Mouse (Mus musculus): ENCODE measurements around the gene Csnk1d.
A peak's percentile ranks its signal among the peaks of the same experiment; 100 is the strongest.

Csnk1d gene

DNA sequence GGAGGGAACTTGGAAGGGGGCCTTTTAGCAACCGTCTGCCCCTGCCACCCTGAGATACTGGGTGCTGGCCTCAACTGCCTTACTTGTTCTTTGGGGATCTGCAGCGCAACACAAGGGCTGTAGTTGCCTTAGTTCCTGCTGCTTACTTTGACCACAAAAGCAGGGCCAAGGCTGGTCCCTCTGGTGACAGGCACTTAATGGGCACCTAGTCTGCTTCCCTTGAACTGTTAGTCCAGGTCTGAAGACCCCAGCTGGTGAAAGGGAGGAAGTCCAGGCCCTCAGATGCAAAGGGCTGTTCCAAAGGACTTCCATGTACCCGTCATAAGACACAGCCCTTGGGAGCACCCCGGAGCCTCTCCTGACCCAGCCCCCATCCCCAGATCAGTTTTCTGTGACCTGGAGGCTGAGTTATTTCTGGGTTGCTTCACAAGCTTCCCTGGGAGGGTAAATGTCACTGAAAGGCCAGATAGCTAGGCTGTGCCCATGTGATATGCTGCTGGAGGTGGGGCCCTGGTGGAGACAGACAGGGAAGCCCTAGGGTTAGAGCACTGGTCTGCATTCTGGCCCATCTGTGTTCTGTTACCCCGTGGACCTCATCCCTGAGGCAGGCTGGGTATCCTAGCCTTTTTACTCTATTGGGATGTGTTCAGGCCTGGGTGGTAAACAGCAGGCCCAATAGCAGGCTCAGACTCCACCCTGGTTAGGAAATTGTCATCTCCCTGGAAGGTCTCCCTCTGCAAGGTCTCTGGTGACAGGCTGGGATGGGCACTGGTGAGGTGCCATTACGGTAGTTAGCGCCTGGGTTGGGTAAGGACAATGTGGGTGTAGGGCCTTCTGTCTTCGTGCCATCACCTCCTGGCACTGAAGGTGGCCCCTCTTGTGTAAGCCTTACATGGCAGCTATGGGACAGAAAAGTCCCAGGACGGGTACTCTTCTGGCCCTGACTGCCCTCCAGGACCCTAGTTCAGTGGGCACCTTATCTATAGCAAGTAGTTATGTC lies 39.1 kb downstream of the Csnk1d start:
- DNase-seq: peak; percentile 89

- DNase-seq: peak; percentile 90
These were observed 39.9 kb downstream of the Csnk1d start for GRCm38 (mm10) chr11:120951237-120951636.

GRCm38 (mm10) chr11:120950281-120951202 lies 40.6 kb downstream of the Csnk1d start:
- DNase-seq: peak; percentile 99

GRCm38 (mm10) chr11:120949863-120950262 lies 41.3 kb downstream of the Csnk1d start:
- DNase-seq: no peak

DNA sequence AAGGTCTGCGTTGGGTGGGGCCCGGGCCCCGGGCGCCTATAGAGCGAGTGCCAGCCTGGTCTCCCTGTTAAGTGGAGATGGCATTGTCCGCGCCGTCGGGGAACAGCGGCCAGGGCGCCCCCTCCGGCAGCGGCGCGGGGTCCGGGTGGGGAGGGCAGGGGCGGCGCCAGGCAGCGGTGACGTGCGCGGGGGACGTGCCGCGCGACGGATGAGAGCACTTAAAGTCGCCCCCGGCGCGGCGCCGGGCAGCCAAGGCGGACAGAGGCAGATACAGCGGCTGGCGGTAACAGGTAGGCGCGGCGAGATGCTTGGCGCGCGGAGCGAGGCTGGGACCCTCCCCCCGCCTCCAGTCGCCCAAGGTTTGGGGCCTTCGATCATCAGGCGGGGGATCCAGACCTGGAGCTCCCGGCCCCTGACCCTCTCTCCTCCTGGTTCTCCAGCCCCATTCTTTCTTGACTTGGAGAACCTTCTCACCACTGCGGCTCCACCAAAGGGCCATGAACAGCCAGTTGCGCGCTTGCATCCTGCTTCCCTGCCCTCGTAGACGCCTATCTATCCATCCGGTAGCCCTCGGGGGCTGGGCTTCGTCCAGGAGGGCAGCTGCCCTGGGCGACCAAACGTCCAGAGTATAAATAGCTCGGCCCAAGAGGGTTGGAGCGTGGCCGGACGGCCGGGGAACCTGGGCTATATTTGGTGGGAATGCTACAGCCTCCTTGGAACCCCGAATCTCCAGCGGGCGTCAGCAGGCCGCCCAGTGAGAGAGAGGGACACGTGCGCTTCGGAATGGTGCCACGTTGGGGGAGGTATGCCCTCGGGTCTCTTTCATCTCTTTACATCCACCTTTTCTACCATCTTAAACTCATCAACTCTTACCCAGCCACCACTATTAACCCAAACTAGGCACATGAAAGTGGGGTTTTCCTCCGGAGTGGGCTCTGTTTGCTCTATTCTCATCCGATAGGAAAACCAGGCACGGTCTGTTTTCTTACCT lies 42.0 kb downstream of the Csnk1d start:
- DNase-seq: peak; percentile 96

GRCm38 (mm10) chr11:120948328-120948727 lies 42.8 kb downstream of the Csnk1d start, which contains the start of gene Slc16a3:
Gene Slc16a3, plus strand, starts transcription at chr11:120948480.
- no peak for DNase-seq

GRCm38 (mm10) chr11:120945926-120946325 lies 45.2 kb downstream of the Csnk1d start:
- no peak for DNase-seq

- no peak for DNase-seq
These were observed 45.9 kb downstream of the Csnk1d start for GRCm38 (mm10) chr11:120945266-120945665.

DNA sequence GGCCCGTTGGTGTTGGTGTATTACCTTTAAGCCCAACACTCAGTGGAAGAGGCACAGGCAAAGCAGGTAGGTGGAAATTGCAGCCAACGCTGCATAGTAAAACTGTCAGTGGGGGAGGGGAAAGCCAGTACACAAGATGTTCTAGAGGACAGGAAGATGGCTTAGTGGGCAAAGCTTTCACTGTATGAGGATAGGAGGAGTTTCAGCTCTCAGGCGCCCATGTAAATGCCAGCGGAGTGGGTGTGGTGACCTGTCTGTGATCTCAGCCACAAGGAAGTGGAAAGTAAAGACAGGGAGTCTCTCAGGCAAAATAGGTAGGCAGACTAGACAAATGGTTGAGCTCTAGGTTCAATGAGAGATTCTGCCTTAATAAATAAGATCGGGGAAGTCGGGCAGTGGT lies 50.2 kb downstream of the Csnk1d start:
- no peak for DNase-seq

GRCm38 (mm10) chr11:120939712-120940341 lies 51.3 kb downstream of the Csnk1d start:
- DNase-seq: no peak

GRCm38 (mm10) chr11:120938795-120939194 lies 52.3 kb downstream of the Csnk1d start:
- peak; percentile 92 for DNase-seq

DNA sequence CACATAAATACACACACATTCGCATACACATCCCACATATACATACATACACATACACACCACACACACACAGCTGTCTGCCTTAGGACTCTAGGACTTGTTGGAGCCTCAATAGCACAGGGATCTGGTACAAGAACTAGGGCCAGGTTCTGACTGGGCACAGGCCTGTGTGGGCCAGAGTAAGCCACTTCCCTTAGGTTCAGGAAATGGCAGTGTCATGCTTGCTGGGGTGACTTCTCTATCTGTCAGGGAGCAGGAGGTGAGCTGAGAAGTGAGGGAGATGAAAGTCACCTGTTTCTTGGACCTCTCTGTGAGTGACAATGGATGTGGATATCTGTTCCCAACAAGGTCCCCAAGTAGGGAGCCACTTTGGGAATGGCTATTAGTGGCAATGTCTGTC lies 53.2 kb downstream of the Csnk1d start:
- DNase-seq: no peak

DNA sequence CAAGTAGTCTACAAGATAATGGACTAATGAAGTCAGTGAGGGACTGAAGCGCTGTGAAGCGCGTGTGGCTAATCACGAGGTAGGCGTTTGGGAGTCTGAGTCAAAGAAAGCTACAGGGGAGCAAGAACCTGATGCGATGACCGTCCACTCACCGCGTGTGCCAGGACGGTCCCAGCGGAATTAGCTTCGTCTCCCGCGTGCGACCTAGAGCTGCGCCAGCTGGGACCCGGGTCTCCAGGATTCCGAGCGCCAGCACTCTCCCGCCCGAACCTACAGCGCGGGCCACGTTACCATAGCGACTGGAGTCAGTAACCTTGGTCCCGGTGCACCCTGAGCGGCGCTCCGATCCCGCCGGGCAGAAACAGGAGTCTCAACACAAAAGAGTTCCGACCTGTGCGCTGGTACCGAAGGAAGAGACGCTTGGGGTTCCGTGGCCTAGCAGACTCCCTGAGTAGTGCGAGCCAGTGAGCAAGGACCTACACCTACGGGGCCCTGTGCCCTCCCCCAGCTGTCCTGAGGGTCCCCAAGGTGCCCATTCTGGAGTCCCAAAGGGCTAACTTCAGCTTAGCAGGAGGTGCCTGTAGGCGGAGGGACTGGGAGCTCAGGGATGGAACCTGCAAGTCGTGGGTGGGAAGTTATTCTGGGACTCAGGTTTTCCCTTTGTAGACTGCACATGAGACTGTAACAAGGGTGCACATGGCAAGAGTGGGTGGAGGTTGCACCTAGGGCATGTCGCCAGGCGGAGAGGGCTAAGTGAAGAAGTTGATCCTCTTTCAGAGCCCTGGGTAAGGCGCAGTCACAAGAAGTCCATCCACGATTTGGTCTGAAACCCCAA lies 58.3 kb downstream of the Csnk1d start, which contains the start of gene Ccdc57:
Gene Ccdc57 (minus strand): TSS at position 309 of the 835 bp plus-strand sequence.
- DNase-seq: peak; percentile 98

DNA sequence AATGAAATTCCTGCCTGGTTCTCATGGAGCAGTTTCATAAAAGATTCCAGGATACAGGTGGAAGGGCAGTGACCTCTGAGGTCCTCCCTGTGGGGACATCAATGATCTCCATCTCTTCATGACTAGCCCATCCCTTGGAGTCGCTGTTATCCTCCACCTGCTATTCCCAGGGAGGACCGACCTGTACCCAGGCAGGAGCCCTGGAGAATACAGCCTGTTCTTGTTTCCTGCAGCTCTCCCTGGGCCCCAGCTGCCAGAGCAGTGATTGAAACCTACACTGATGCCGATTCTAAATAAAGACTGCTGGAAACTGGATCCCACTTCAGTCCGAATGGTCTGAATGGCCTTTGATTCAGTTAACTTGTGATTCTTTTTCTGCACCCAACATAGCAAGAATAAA lies 59.7 kb downstream of the Csnk1d start:
- peak; percentile 83 for DNase-seq

GRCm38 (mm10) chr11:120928468-120928867 lies 62.7 kb downstream of the Csnk1d start:
- DNase-seq: no peak

DNA sequence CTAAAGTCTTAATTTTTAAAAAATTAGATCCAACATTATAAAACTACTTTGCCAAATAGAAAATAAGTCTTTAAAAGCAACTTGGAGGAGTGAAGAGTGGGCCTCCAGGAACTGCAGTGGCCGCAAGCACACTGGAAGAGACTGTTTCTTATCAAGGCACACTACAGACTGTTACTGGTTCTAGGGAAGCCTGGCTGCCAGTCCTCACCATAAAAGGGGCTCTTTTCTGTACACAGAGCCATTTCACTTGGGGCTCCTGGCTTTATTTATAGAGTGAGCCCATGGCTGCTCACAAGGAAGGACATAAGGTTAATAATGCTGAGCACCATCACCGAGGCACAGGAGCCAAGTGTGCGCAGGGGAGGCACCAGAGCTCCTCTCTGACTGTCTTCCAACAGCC lies 68.6 kb downstream of the Csnk1d start:
- DNase-seq: no peak

DNA sequence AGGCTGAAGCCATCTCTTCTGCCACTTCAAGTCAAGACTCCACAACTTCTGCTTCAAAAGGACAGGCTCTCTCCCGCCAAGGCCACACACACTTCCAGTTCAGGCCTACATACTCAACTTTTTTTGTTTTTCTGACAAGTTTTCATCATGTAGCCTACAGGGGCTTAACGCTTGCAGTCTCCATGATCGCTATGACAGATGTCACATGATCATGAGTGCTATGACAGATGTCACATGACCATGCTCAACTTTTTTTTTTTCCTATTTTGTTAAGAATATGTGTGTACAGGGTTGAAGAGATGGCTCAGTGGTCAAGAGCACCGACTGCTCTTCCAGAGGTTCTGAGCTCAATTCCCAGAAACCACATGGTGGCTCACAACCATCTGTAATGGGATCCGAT lies 73.4 kb downstream of the Csnk1d start:
- peak; percentile 46 for DNase-seq

GRCm38 (mm10) chr11:120916477-120916876 lies 74.7 kb downstream of the Csnk1d start:
- peak; percentile 81 for DNase-seq

DNA sequence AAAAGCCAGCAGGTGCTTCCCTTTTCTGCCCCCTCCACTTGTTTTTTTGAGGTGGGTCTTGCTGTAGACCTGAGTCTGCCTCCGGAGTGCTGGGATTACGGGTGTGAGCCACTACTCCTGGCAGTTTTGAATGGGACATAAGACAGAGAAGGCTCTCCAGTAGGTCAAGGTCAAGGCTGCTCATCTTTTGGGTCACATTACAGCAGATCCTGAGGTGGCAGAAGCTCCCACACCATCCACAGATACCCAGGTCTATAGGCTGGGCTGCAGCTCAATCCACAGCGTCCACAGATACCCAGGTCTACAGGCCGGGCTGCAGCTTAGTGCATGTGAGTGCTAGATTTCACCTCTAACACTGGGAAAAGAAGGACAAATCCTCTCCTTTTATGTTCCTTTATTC lies 77.3 kb downstream of the Csnk1d start:
- DNase-seq: no peak
